Mouse (Mus musculus) G1E (cell line): ENCODE results near the gene Tmem88.

Source experiments
- CTCF ChIP-seq: IDR thresholded peaks from 2 replicates; pipeline ENCODE4 v1.5.1; 2012; ENCODE audit warnings: low read depth, low read length, inconsistent platforms, mixed read lengths
- GATA1 ChIP-seq: IDR thresholded peaks from 2 replicates; pipeline ENCODE4 v1.6.1; 2012; ENCODE audit warnings: borderline replicate concordance, low read length, inconsistent platforms, mixed read lengths
- GATA2 ChIP-seq: IDR thresholded peaks from 2 replicates; pipeline ENCODE4 v1.6.1; 2012; ENCODE audit warnings: low read depth, low read length, inconsistent platforms, borderline replicate concordance
- TAL1 ChIP-seq: conservative IDR thresholded peaks from 2 replicates; pipeline ENCODE4 v1.6.1; 2012; ENCODE audit warnings: low read depth, low read length, inconsistent platforms, mixed read lengths

GRCm38 (mm10) chr11:69389531-69390399, 8.3 kb downstream of the Tmem88 start:
- TF ChIP-seq CTCF = no peak
- no peak for TF ChIP-seq GATA1
- TF ChIP-seq TAL1 = no peak
- no peak for TF ChIP-seq GATA2
